Mouse (Mus musculus): Measurements from ENCODE around the gene Retnla. TPM values are rescaled to one million over a fixed set of nuclear protein-coding genes. Genes with fewer than 3 reads are reported as not detected.

Retnla gene
- not detected in 2 replicates for polyA plus RNA-seq (2016; fragmentation: Nextera tagmentation; extraction: Ambion mirVana)

GRCm38 (mm10) chr16:48842266-48842665, at the start of gene Retnla:
Gene Retnla (plus strand): TSS chr16:48842551.
- H3K27me3 ChIP-seq = no peaks in the 10 kb centered on the region
- WGBS = 84% methylated on average over 3 of the region's 3 CpGs

GRCm38 (mm10) chr16:48798285-48798684, 44.1 kb upstream of the Retnla start:
- H3K9ac ChIP-seq (replicated peaks) = no peak overlapping the region
- WGBS = 79% methylated on average over 3 of the region's 3 CpGs
- no peak for ATAC-seq (ENCODE audit: insufficient number of reproducible peaks, insufficient read depth, low FRiP score, low TSS enrichment, low read depth)
- H3K4me2 ChIP-seq = no peak overlapping the region
- no peaks in the 10 kb centered on the region for H3K4me1 ChIP-seq (replicated peaks)
- no peaks in the 10 kb centered on the region for H3K27me3 ChIP-seq
- H3K9me3 ChIP-seq = no peaks in the 10 kb centered on the region
- H3K27ac ChIP-seq = no peak overlapping the region
- H3K36me3 ChIP-seq = no peaks in the 10 kb centered on the region
- H3K4me3 ChIP-seq (replicated peaks) = no peak overlapping the region

More at GRCm38 (mm10) chr16:48842266-48842665, at the start of gene Retnla:
- no peak within 1 kb of the TSS for H3K9ac ChIP-seq (replicated peaks)
- H3K27ac ChIP-seq = no peak within 1 kb of the TSS
- H3K4me3 ChIP-seq (replicated peaks) = no peak within 1 kb of the TSS
- no peak within 1 kb of the TSS for H3K4me2 ChIP-seq
- no peaks in the 10 kb centered on the region for H3K9me3 ChIP-seq
- H3K4me1 ChIP-seq (replicated peaks) = no peaks in the 10 kb centered on the region
- H3K36me3 ChIP-seq = no peaks in the 10 kb centered on the region
- ATAC-seq (ENCODE audit: insufficient number of reproducible peaks, insufficient read depth, low FRiP score, low TSS enrichment, low read depth) = no peak

- no peaks in the 10 kb centered on the region for H3K27me3 ChIP-seq
- ATAC-seq (ENCODE audit: insufficient number of reproducible peaks, insufficient read depth, low FRiP score, low TSS enrichment, low read depth) = no peak
- H3K4me1 ChIP-seq (replicated peaks) = no peaks in the 10 kb centered on the region
- H3K9ac ChIP-seq (replicated peaks) = no peak overlapping the region
- H3K4me3 ChIP-seq (replicated peaks) = no peak overlapping the region
- H3K9me3 ChIP-seq = no peaks in the 10 kb centered on the region
- H3K4me2 ChIP-seq = no peak overlapping the region
- H3K27ac ChIP-seq = no peak overlapping the region
- no peaks in the 10 kb centered on the region for H3K36me3 ChIP-seq
- 95% methylated on average over 3 of the region's 3 CpGs for WGBS
Measured at GRCm38 (mm10) chr16:48799470-48799869, 42.9 kb upstream of the Retnla start.

- Histone ChIP-seq H3K9ac (replicated peaks) (no peak overlapping the region), H3K4me3 (replicated peaks) (no peak overlapping the region), H3K4me1 (replicated peaks) (no peaks in the 10 kb centered on the region), H3K36me3 (no peaks in the 10 kb centered on the region), H3K27ac (no peak overlapping the region), H3K27me3 (no peaks in the 10 kb centered on the region), H3K4me2 (no peak overlapping the region), H3K9me3 (no peaks in the 10 kb centered on the region)
- WGBS = 91% methylated on average over 2 of the region's 2 CpGs
- no peak for ATAC-seq (ENCODE audit: insufficient number of reproducible peaks, insufficient read depth, low FRiP score, low TSS enrichment, low read depth)
Measured at GRCm38 (mm10) chr16:48800906-48801305, 41.4 kb upstream of the Retnla start.

GRCm38 (mm10) chr16:48805412-48805811, 36.9 kb upstream of the Retnla start:
- WGBS = 86% methylated on average over 1 of the region's 1 CpGs
- Histone ChIP-seq H3K36me3 (no peaks in the 10 kb centered on the region), H3K4me2 (no peak overlapping the region), H3K9ac (replicated peaks) (no peak overlapping the region), H3K27ac (no peak overlapping the region), H3K9me3 (no peaks in the 10 kb centered on the region), H3K4me3 (replicated peaks) (no peak overlapping the region), H3K4me1 (replicated peaks) (no peaks in the 10 kb centered on the region), H3K27me3 (no peaks in the 10 kb centered on the region)
- no peak for ATAC-seq (ENCODE audit: insufficient number of reproducible peaks, insufficient read depth, low FRiP score, low TSS enrichment, low read depth)

GRCm38 (mm10) chr16:48806521-48806920, 35.8 kb upstream of the Retnla start:
- WGBS = 83% methylated on average over 1 of the region's 1 CpGs
- Histone ChIP-seq H3K4me2 (no peak overlapping the region), H3K36me3 (no peaks in the 10 kb centered on the region), H3K27me3 (no peaks in the 10 kb centered on the region), H3K9me3 (no peaks in the 10 kb centered on the region), H3K4me3 (replicated peaks) (no peak overlapping the region), H3K4me1 (replicated peaks) (no peaks in the 10 kb centered on the region), H3K27ac (no peak overlapping the region), H3K9ac (replicated peaks) (no peak overlapping the region)
- no peak for ATAC-seq (ENCODE audit: insufficient number of reproducible peaks, insufficient read depth, low FRiP score, low TSS enrichment, low read depth)

GRCm38 (mm10) chr16:48809374-48809773, 33.0 kb upstream of the Retnla start:
- WGBS = 57% methylated on average over 2 of the region's 2 CpGs
- ATAC-seq (ENCODE audit: insufficient number of reproducible peaks, insufficient read depth, low FRiP score, low TSS enrichment, low read depth) = no peak
- Histone ChIP-seq H3K36me3 (no peaks in the 10 kb centered on the region), H3K9ac (replicated peaks) (no peak overlapping the region), H3K4me2 (no peak overlapping the region), H3K27me3 (no peaks in the 10 kb centered on the region), H3K4me3 (replicated peaks) (no peak overlapping the region), H3K27ac (no peak overlapping the region), H3K9me3 (no peaks in the 10 kb centered on the region), H3K4me1 (replicated peaks) (no peaks in the 10 kb centered on the region)

- Histone ChIP-seq H3K4me3 (replicated peaks) (no peak overlapping the region), H3K4me2 (no peak overlapping the region), H3K4me1 (replicated peaks) (no peaks in the 10 kb centered on the region), H3K27me3 (no peaks in the 10 kb centered on the region), H3K27ac (no peak overlapping the region), H3K9me3 (no peaks in the 10 kb centered on the region), H3K9ac (replicated peaks) (no peak overlapping the region), H3K36me3 (no peaks in the 10 kb centered on the region)
- 73% methylated on average over 7 of the region's 7 CpGs for WGBS
- no peak for ATAC-seq (ENCODE audit: insufficient number of reproducible peaks, insufficient read depth, low FRiP score, low TSS enrichment, low read depth)
Measured at GRCm38 (mm10) chr16:48811881-48812436, 30.4 kb upstream of the Retnla start.

- Histone ChIP-seq H3K4me3 (replicated peaks) (no peak within 1 kb of the TSS), H3K27me3 (no peaks in the 10 kb centered on the region), H3K9ac (replicated peaks) (no peak within 1 kb of the TSS), H3K36me3 (no peaks in the 10 kb centered on the region), H3K9me3 (no peaks in the 10 kb centered on the region), H3K27ac (no peak within 1 kb of the TSS), H3K4me2 (no peak within 1 kb of the TSS), H3K4me1 (replicated peaks) (no peaks in the 10 kb centered on the region)
- ATAC-seq (ENCODE audit: insufficient number of reproducible peaks, insufficient read depth, low FRiP score, low TSS enrichment, low read depth) = no peak
- WGBS = 97% methylated on average over 2 of the region's 2 CpGs
Measured at GRCm38 (mm10) chr16:48816695-48817094, 25.7 kb upstream of the Retnla start, which contains the start of gene Retnlb. Gene Retnlb (plus strand): TSS chr16:48816856.

- Histone ChIP-seq H3K27me3 (no peaks in the 10 kb centered on the region), H3K9me3 (no peaks in the 10 kb centered on the region), H3K4me3 (replicated peaks) (no peak overlapping the region), H3K36me3 (no peaks in the 10 kb centered on the region), H3K4me1 (replicated peaks) (no peaks in the 10 kb centered on the region), H3K4me2 (no peak overlapping the region), H3K9ac (replicated peaks) (no peak overlapping the region), H3K27ac (no peak overlapping the region)
- no peak for ATAC-seq (ENCODE audit: insufficient number of reproducible peaks, insufficient read depth, low FRiP score, low TSS enrichment, low read depth)
- 94% methylated on average over 6 of the region's 6 CpGs for WGBS
Measured at GRCm38 (mm10) chr16:48818524-48818923, 23.8 kb upstream of the Retnla start.

- no peak overlapping the region for H3K4me3 ChIP-seq (replicated peaks)
- no peak overlapping the region for H3K9ac ChIP-seq (replicated peaks)
- ATAC-seq (ENCODE audit: insufficient number of reproducible peaks, insufficient read depth, low FRiP score, low TSS enrichment, low read depth) = no peak
- H3K9me3 ChIP-seq = no peaks in the 10 kb centered on the region
- no peak overlapping the region for H3K4me2 ChIP-seq
- no peaks in the 10 kb centered on the region for H3K4me1 ChIP-seq (replicated peaks)
- WGBS = 88% methylated on average over 3 of the region's 3 CpGs
- H3K27ac ChIP-seq = no peak overlapping the region
- no peaks in the 10 kb centered on the region for H3K36me3 ChIP-seq
- H3K27me3 ChIP-seq = no peaks in the 10 kb centered on the region
Measured at GRCm38 (mm10) chr16:48826474-48826873, 15.9 kb upstream of the Retnla start.

GRCm38 (mm10) chr16:48827625-48828024, 14.7 kb upstream of the Retnla start:
- WGBS = 36% methylated on average over 1 of the region's 1 CpGs
- no peaks in the 10 kb centered on the region for H3K27me3 ChIP-seq
- H3K36me3 ChIP-seq = no peaks in the 10 kb centered on the region
- H3K4me1 ChIP-seq (replicated peaks) = no peaks in the 10 kb centered on the region
- H3K9ac ChIP-seq (replicated peaks) = no peak overlapping the region
- no peaks in the 10 kb centered on the region for H3K9me3 ChIP-seq
- H3K27ac ChIP-seq = no peak overlapping the region
- H3K4me3 ChIP-seq (replicated peaks) = no peak overlapping the region
- no peak for ATAC-seq (ENCODE audit: insufficient number of reproducible peaks, insufficient read depth, low FRiP score, low TSS enrichment, low read depth)
- H3K4me2 ChIP-seq = no peak overlapping the region

All from limb, embryonic 12.5 days (tissue).